Mouse (Mus musculus) heart, embryonic 12.5 days (tissue): Measurements from ENCODE around the gene Kalrn. TPM values are rescaled to one million over a fixed set of nuclear protein-coding genes. Genes with fewer than 3 reads are reported as not detected.

Source experiments
- ATAC-seq: fragments of 200-750 bp; cut with Nextera tagmentation; 2 replicates; pipeline ENCODE4 v1.8.0; 2017; ENCODE audit warnings: moderate TSS enrichment, moderate library complexity; ENCODE audit not compliant: insufficient number of reproducible peaks, low FRiP score
- H3K27ac ChIP-seq: fragments of 300-500 bp; sonication (generic); 2 replicates; pipeline ENCODE4 v1.5.1; 2016; ENCODE audit warnings: mild to moderate bottlenecking, moderate library complexity; ENCODE audit not compliant: poor library complexity, severe bottlenecking
- H3K27me3 ChIP-seq: fragments of 300-500 bp; sonication (generic); replicated peaks from 2 replicates; pipeline ENCODE4 v1.6.1; 2016; ENCODE audit warnings: mild to moderate bottlenecking, moderate library complexity
- H3K36me3 ChIP-seq: fragments of 300-500 bp; sonication (generic); 2 replicates; pipeline ENCODE4 v1.6.1; 2016; ENCODE audit warnings: mild to moderate bottlenecking, moderate library complexity
- H3K4me1 ChIP-seq: fragments of 300-500 bp; sonication (generic); replicated peaks from 2 replicates; pipeline ENCODE4 v1.6.1; 2016; ENCODE audit warnings: mild to moderate bottlenecking
- H3K4me2 ChIP-seq: fragments of 300-500 bp; sonication (generic); 2 replicates; pipeline ENCODE4 v1.6.1; 2016; ENCODE audit warnings: mild to moderate bottlenecking, moderate library complexity
- H3K4me3 ChIP-seq: fragments of 300-500 bp; sonication (generic); 2 replicates; pipeline ENCODE4 v1.5.1; 2016; ENCODE audit warnings: mild to moderate bottlenecking
- H3K9ac ChIP-seq: fragments of 300-500 bp; sonication (generic); 2 replicates; pipeline ENCODE4 v1.6.1; 2016; ENCODE audit warnings: mild to moderate bottlenecking, moderate library complexity
- H3K9me3 ChIP-seq: fragments of 300-500 bp; sonication (generic); replicated peaks from 2 replicates; pipeline ENCODE4 v1.6.1; 2016; ENCODE audit warnings: mild to moderate bottlenecking, moderate library complexity
- WGBS: fragments of 180-500 bp; shearing (Covaris S2); methylation state at CpG from one replicate; pipeline ENCODE4 v1.1.7; 2016; 5-methylcytosine and 5-hydroxymethylcytosine counted together
- polyA plus RNA-seq: library from polyadenylated mRNA; unstranded; fragments of >200 nt; fragmentation: Nextera tagmentation; extraction: Ambion mirVana; gene quantifications from 2 replicates; pipeline ENCODE4 v1.2.1, GENCODE M21; 2016

The Kalrn gene
- polyA plus RNA-seq, 1 experiment from 2014 or later: 29.3 TPM

GRCm38 (mm10) chr16:34199543-34199942, 373.8 kb downstream of the Kalrn start:
- Histone ChIP-seq H3K9ac (no peak overlapping the region), H3K4me1 (0 out of 2 replicates have a peak, but pooled peaks cover 11% of the 10 kb centered on the region), H3K9me3 (no peaks in the 10 kb centered on the region), H3K36me3 (peaks cover 31% of the 10 kb centered on the region), H3K4me3 (no peak overlapping the region), H3K27me3 (no peaks in the 10 kb centered on the region), H3K27ac (no peak overlapping the region), H3K4me2 (no peak overlapping the region)
- 82% methylated on average over 6 of the region's 6 CpGs for WGBS
- no peak for ATAC-seq

DNA sequence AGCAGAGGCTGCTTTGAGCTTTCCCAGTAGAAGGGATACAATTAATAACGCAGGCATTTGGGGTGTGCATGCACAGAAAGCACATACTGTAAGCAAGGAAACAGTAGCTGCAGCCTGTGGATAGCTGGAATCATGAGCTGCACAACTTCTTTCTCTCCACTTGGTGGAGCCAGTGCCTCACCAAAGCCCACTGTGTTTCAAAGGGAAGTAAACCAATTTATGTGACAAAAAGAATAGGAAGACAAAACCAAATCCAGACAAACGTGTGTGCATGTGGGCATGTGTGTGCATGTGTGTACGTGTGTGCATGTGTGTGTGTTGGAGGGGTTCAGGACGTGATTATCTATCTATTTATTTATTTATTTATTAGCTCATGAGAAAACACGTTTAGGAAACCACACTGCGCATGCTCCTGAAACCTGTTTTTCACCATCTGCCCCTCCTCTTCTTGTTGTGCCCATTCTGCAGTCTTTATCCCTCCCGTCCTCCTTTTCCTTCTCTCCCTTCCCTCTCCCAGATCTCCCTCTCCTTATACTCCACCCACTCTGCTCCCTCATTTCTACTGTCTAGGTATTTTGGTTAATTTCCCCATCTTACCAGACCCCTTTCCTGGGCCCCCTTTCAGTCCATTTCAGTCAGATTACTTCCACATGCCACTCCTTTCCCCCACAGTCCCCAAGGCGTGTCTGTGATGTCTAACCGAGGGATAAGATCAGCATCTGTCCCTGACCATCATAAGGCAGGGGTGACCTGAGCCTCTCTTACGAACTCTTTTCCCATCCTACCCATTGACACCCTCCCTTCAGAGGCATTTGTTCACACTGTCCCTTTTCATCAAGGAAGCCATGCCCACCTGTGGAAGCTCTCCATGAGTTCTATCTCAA, 380.1 kb downstream of the Kalrn start:
- peaks cover 25% of the 10 kb centered on the region for H3K36me3 ChIP-seq
- H3K4me2 ChIP-seq: no peak overlapping the region
- no peaks in the 10 kb centered on the region for H3K9me3 ChIP-seq
- H3K27ac ChIP-seq: no peak overlapping the region
- H3K4me3 ChIP-seq: no peak overlapping the region
- H3K9ac ChIP-seq: no peak overlapping the region
- ATAC-seq: no peak
- no peaks in the 10 kb centered on the region for H3K27me3 ChIP-seq
- WGBS: 51% methylated on average over 10 of the region's 10 CpGs
- no peaks in the 10 kb centered on the region for H3K4me1 ChIP-seq

DNA sequence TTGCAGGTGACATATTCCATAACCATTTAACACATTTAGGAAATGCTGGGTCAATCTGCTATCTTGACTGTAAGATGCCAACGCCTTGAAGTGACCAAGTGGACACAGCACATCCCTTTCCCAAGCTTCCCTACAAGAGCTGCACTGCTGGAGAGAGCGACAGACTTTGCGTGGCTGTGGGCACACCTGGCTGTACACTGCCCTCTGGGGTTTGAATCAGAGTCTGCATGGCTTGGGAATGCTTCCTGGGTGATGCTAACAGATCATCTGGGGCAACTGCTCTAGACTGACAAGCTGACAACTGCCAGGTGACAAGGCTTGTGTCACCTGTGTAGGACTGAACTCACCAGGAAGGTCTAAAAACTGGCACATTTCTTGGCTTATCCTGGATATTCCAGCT, 388.6 kb downstream of the Kalrn start:
- no peak overlapping the region for H3K27ac ChIP-seq
- no peak overlapping the region for H3K9ac ChIP-seq
- no peaks in the 10 kb centered on the region for H3K27me3 ChIP-seq
- WGBS: 69% methylated on average over 3 of the region's 3 CpGs
- no peak overlapping the region for H3K4me2 ChIP-seq
- H3K36me3 ChIP-seq: peaks cover 29% of the 10 kb centered on the region
- H3K9me3 ChIP-seq: no peaks in the 10 kb centered on the region
- no peak for ATAC-seq
- no peak overlapping the region for H3K4me3 ChIP-seq
- H3K4me1 ChIP-seq: peaks cover 3% of the 10 kb centered on the region; the same call in 1 of the 2 replicates

GRCm38 (mm10) chr16:34183186-34183585, 390.1 kb downstream of the Kalrn start:
- WGBS: 59% methylated on average over 4 of the region's 4 CpGs
- no peak overlapping the region for H3K4me2 ChIP-seq
- no peak overlapping the region for H3K27ac ChIP-seq
- H3K4me1 ChIP-seq: peaks cover 3% of the 10 kb centered on the region; the same call in 1 of the 2 replicates
- no peak for ATAC-seq
- H3K36me3 ChIP-seq: peaks cover 26% of the 10 kb centered on the region
- H3K4me3 ChIP-seq: no peak overlapping the region
- no peak overlapping the region for H3K9ac ChIP-seq
- no peaks in the 10 kb centered on the region for H3K9me3 ChIP-seq
- H3K27me3 ChIP-seq: no peaks in the 10 kb centered on the region

DNA sequence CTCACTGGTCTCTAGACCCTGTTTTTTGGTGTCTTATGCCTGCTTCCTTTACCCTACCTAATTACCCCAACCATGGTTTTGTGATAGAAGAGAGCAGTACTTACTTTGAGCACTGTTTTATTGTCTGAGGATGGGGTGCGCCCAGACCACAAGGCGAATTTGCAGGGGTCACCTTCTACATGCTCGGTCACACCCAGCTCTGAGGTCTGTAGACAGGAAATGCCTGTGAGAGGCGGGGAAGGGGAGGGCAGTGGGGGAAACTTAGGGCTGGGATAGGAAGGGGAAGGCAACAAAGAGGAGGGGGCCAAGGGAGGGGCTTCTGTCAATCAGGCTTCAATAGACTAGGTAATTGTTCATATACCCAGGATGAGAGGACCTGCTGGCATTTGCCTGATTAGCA, 397.7 kb downstream of the Kalrn start:
- Histone ChIP-seq H3K4me1 (no peaks in the 10 kb centered on the region), H3K4me3 (no peak overlapping the region), H3K27ac (no peak overlapping the region), H3K9me3 (no peaks in the 10 kb centered on the region), H3K9ac (no peak overlapping the region), H3K4me2 (no peak overlapping the region), H3K27me3 (no peaks in the 10 kb centered on the region), H3K36me3 (peaks cover 80% of the 10 kb centered on the region)
- no peak for ATAC-seq
- WGBS: 81% methylated on average over 4 of the region's 4 CpGs

GRCm38 (mm10) chr16:34172572-34173181, 400.7 kb downstream of the Kalrn start:
- Histone ChIP-seq H3K4me3 (no peak overlapping the region), H3K4me1 (0 out of 2 replicates have a peak, but pooled peaks cover 6% of the 10 kb centered on the region), H3K9ac (no peak overlapping the region), H3K27me3 (no peaks in the 10 kb centered on the region), H3K36me3 (peaks cover 76% of the 10 kb centered on the region), H3K4me2 (no peak overlapping the region), H3K27ac (no peak overlapping the region), H3K9me3 (no peaks in the 10 kb centered on the region)
- WGBS: 89% methylated on average over 11 of the region's 11 CpGs
- no peak for ATAC-seq

DNA sequence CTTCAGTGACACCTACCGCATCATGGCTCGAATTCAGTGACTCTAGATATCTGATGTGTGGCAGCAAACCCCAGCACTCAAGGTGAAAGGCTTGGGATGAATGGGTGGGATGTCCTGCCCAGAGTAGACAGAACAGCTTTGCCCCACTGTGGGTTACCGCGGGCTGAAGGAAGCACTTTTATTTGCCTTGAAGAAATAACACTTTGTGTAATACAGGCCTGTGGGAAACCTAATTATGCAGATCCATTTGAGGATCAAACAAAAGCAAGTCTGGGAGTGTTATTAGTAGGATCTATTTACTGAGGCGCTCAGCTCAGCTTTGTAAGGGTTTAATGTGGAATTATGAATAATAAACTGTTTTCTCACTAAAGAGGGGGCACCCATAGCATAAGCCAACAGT, 406.3 kb downstream of the Kalrn start:
- WGBS: 83% methylated on average over 5 of the region's 5 CpGs
- no peak overlapping the region for H3K27ac ChIP-seq
- H3K27me3 ChIP-seq: no peaks in the 10 kb centered on the region
- H3K9ac ChIP-seq: no peak overlapping the region
- ATAC-seq: no peak
- H3K4me3 ChIP-seq: no peak overlapping the region
- no peaks in the 10 kb centered on the region for H3K9me3 ChIP-seq
- H3K36me3 ChIP-seq: peaks cover 39% of the 10 kb centered on the region
- no peak overlapping the region for H3K4me2 ChIP-seq
- 0 out of 2 replicates have a peak, but pooled peaks cover 6% of the 10 kb centered on the region for H3K4me1 ChIP-seq

GRCm38 (mm10) chr16:34163086-34163485, 410.2 kb downstream of the Kalrn start:
- Histone ChIP-seq H3K4me2 (no peak overlapping the region), H3K9me3 (no peaks in the 10 kb centered on the region), H3K9ac (no peak overlapping the region), H3K36me3 (peaks cover 19% of the 10 kb centered on the region), H3K4me1 (0 out of 2 replicates have a peak, but pooled peaks cover under 1% of the 10 kb centered on the region), H3K27ac (no peak overlapping the region), H3K27me3 (no peaks in the 10 kb centered on the region), H3K4me3 (no peak overlapping the region)
- 56% methylated on average over 9 of the region's 9 CpGs for whole genome bisulfite sequencing
- ATAC-seq: no peak

DNA sequence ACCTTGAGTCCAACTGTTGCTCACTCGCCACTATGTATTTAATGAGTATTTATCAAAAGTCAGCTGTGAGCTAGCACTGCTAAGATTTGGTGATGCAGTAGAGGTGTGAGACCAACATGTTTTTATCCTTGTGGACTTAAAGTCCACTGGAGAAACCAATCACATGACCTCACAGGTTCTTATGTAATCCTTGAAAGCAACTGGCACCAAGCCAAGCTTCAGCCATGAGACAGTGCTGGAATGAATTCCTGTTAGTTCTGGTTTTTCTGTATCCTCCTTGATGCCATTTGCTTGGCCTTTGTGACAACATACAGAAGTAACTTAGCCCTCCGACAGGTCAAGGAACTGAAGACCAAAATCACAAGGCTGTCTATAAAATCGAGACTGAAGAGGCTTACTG, 413.8 kb downstream of the Kalrn start:
- Histone ChIP-seq H3K36me3 (peaks cover 15% of the 10 kb centered on the region; the same call in 1 of the 2 replicates), H3K4me2 (no peak overlapping the region), H3K27me3 (no peaks in the 10 kb centered on the region), H3K4me3 (no peak overlapping the region), H3K9me3 (no peaks in the 10 kb centered on the region), H3K9ac (no peak overlapping the region), H3K4me1 (no peaks in the 10 kb centered on the region), H3K27ac (no peak overlapping the region)
- WGBS: 80% methylated on average over 3 of the region's 3 CpGs
- no peak for ATAC-seq

DNA sequence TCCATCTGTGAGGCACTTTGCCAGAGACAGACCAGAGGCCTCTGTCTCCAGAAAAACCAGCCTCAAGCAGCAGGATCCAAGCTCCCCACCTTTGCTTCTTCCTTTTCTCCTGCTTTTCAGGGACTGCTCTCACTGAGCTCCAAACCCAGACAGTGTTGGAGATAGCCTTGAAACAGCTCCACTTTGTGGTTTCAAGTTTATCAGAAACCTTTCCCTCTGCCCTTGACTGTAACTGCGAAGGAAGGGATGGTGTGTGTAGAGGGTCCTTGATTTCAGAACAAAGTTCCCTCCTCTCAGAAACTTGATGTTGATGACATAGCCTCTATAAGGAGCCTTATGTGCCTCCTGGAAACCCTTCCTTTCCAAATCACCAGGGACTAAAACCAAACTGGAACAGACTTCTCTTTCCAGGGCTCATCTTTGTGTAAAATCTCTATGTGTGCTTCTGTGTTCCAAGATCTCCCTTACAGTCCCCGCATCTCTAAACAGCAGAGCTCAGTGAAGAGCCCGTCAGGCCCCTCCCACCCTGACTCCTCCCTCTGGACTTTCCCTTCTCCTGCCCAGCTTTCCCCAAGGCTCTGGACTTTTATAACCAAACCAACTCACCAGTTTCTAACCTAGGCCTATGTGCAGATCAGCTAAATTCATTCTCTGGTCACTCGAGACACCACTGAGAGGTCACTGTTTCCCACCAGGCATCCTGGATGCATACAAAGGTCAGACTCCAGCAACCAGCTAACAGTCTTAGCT, 415.8 kb downstream of the Kalrn start:
- WGBS: 55% methylated on average over 4 of the region's 4 CpGs
- ATAC-seq: no peak
- Histone ChIP-seq H3K27me3 (no peaks in the 10 kb centered on the region), H3K4me2 (no peak overlapping the region), H3K9ac (no peak overlapping the region), H3K9me3 (no peaks in the 10 kb centered on the region), H3K27ac (no peak overlapping the region), H3K36me3 (no peaks in the 10 kb centered on the region), H3K4me1 (0 out of 2 replicates have a peak, but pooled peaks cover 4% of the 10 kb centered on the region), H3K4me3 (no peak overlapping the region)

- Histone ChIP-seq H3K27ac (no peak overlapping the region), H3K4me1 (0 out of 2 replicates have a peak, but pooled peaks cover 4% of the 10 kb centered on the region), H3K9ac (no peak overlapping the region), H3K27me3 (no peaks in the 10 kb centered on the region), H3K4me2 (no peak overlapping the region), H3K36me3 (no peaks in the 10 kb centered on the region), H3K4me3 (no peak overlapping the region), H3K9me3 (no peaks in the 10 kb centered on the region)
- ATAC-seq: no peak
- WGBS: 65% methylated on average over 3 of the region's 3 CpGs
Observed at GRCm38 (mm10) chr16:34155696-34156095, 417.6 kb downstream of the Kalrn start.
